Mouse (Mus musculus): Measurements from ENCODE around the gene Frem1. TPM values are rescaled to one million over a fixed set of nuclear protein-coding genes. Genes with fewer than 3 reads are reported as not detected.

Frem1 gene
- polyA plus RNA-seq, 1 experiment from 2014 or later: 5.5 TPM

GRCm38 (mm10) chr4:82853809-82854208, 198.3 kb downstream of the Frem1 start:
- ATAC-seq (replicated peaks; ENCODE audit: low FRiP score): no peak
- WGBS: 87% methylated on average over 2 of the region's 2 CpGs
- no peaks in the 10 kb centered on the region for H3K9me3 ChIP-seq (ENCODE audit: control insufficient read depth, low read length)

GRCm38 (mm10) chr4:82848552-82849234, 203.4 kb downstream of the Frem1 start:
- ATAC-seq (replicated peaks; ENCODE audit: low FRiP score) (no peak), DNase-seq (ENCODE audit: low spot score) (no peak)
- 0 out of 2 replicates have a peak overlapping the region, but pooled peaks have one; percentile 3 for H3K27ac ChIP-seq (ENCODE audit: low read depth, low read length)
- H3K4me1 ChIP-seq (replicated peaks; ENCODE audit: control insufficient read depth, insufficient read depth, low read length): no peaks in the 10 kb centered on the region
- 53% methylated on average over 5 of the region's 5 CpGs for WGBS
- no peak overlapping the region for H3K4me2 ChIP-seq (ENCODE audit: low read depth, low read length, severe bottlenecking)
- H3K9me3 ChIP-seq (ENCODE audit: control insufficient read depth, low read length): no peaks in the 10 kb centered on the region
- no peaks in the 10 kb centered on the region for H3K27me3 ChIP-seq (ENCODE audit: control insufficient read depth, insufficient read depth, low read length)
- H3K36me3 ChIP-seq (ENCODE audit: control insufficient read depth, insufficient read depth, low read length): no peaks in the 10 kb centered on the region; the same call in 1 of the 2 replicates
- no peak overlapping the region for H3K9ac ChIP-seq (ENCODE audit: low read length)
- H3K4me3 ChIP-seq (ENCODE audit: low read depth, low read length): no peak overlapping the region

More at GRCm38 (mm10) chr4:82853809-82854208, 198.3 kb downstream of the Frem1 start:
- Histone ChIP-seq H3K4me2 (ENCODE audit: low read depth, low read length, severe bottlenecking) (no peak overlapping the region), H3K9ac (ENCODE audit: low read length) (no peak overlapping the region), H3K4me1 (replicated peaks; ENCODE audit: control insufficient read depth, insufficient read depth, low read length) (peaks cover 2% of the 10 kb centered on the region; the same call in 1 of the 2 replicates), H3K36me3 (ENCODE audit: control insufficient read depth, insufficient read depth, low read length) (no peaks in the 10 kb centered on the region), H3K27me3 (ENCODE audit: control insufficient read depth, insufficient read depth, low read length) (no peaks in the 10 kb centered on the region), H3K4me3 (ENCODE audit: low read depth, low read length) (no peak overlapping the region), H3K27ac (ENCODE audit: low read depth, low read length) (no peak overlapping the region)
- no peak for DNase-seq (ENCODE audit: low spot score)

Other genes with a start within 250 kb of the Frem1 start
- 14.2 and 15.6 TPM in 2 replicates for gene Zdhhc21, start 192.4 kb downstream of the Frem1 start, polyA plus RNA-seq (2014; fragmentation: Nextera tagmentation; extraction: Ambion mirVana)
- not detected in 2 replicates for gene Cer1, start 167.2 kb downstream of the Frem1 start, polyA plus RNA-seq (2014; fragmentation: Nextera tagmentation; extraction: Ambion mirVana)